Mouse (Mus musculus): ENCODE results near the gene Ing1. TPM values are rescaled to one million over a fixed set of nuclear protein-coding genes. Genes with fewer than 3 reads are reported as not detected.
"Not testable (repeated sequence)": the region's sequence is repeated elsewhere in the genome, so short reads cannot be mapped to it uniquely, and the experiment has no call there.

The Ing1 gene
- polyA plus RNA-seq, 1 experiment = 39.4 TPM

DNA sequence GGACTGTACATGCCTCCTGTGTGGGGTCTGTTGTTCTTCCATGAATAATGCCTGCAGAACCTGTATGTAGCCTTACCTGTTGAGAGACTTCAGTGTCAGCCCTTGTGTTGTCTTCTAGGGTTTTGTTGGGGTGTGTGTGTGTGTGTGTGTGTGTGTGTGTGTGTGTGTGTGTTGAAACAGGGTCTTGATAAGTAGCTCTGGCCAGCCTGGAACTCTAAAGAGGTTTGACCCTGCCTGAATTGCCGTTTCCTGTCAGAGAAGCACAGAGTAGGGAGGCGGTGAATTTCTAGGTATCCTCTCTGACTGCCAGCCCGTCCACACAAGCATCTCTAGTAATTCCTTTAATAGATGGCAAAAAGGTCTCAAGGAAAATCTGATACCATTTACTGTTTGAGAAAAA lies 4.1 kb downstream of the Ing1 start:
- TF ChIP-seq FLI1 (IDR thresholded peaks at IDR 0.05; ENCODE audit: low read length) (no peak), GATA1 (IDR thresholded peaks at IDR 0.05; ENCODE audit: borderline replicate concordance, low read length) (no peak)
- no peaks in the 10 kb centered on the region for H3K27me3 ChIP-seq (replicated peaks)
- peaks cover 41% of the 10 kb centered on the region for H3K36me3 ChIP-seq (replicated peaks; ENCODE audit: low read length)
- peak overlapping the region; percentile 100 for H3K4me3 ChIP-seq (replicated peaks)
- peaks cover 54% of the 10 kb centered on the region for H3K4me1 ChIP-seq
- H3K9me3 ChIP-seq = peaks cover 5% of the 10 kb centered on the region

DNA sequence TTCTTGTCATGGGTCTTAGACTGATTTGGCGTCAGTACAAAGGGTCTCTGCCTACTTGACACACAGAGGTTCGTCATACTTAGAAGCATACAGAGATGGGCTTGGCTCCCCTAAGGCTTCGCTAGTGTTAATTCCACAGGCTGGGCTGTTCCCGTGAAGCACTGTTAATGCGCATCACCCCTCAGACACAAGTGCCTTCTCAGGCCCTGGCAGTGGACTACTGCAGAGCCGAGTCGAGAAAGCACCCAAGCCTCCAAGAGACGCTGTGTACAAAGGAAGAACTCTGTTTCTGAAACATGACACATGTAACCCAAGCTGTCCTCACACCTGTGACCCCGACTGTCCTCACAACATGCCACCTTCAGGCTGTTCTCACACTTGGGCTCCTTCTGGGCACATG lies 4.8 kb downstream of the Ing1 start:
- Histone ChIP-seq H3K27me3 (replicated peaks) (no peaks in the 10 kb centered on the region), H3K4me1 (peaks cover 55% of the 10 kb centered on the region), H3K4me3 (replicated peaks) (peak overlapping the region; percentile 38), H3K36me3 (replicated peaks; ENCODE audit: low read length) (peaks cover 48% of the 10 kb centered on the region), H3K9me3 (peaks cover 7% of the 10 kb centered on the region)
- TF ChIP-seq GATA1 (IDR thresholded peaks at IDR 0.05; ENCODE audit: borderline replicate concordance, low read length) (no peak), FLI1 (IDR thresholded peaks at IDR 0.05; ENCODE audit: low read length) (no peak)

DNA sequence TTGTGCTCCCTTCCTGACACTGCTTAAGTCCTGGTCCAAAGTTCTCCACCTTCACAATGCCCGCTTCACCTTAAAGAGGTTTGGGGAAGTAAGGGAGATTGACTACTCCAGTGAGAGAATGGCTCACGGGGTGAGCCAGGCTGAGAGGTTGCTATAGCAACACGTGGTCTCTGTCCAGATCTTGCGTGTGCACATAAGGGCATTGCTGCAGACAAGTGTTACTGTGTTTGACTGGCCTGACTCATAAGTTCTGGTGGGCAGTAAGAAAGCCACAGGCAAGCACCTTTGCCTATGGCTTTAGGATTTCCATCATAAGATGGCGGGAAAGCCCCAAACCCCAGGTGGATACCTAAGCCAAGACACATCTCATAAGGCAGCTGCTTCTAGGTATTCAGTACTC lies 8.9 kb downstream of the Ing1 start:
- Histone ChIP-seq H3K27me3 (replicated peaks) (no peaks in the 10 kb centered on the region), H3K4me1 (peaks cover 53% of the 10 kb centered on the region), H3K36me3 (replicated peaks; ENCODE audit: low read length) (peaks cover 73% of the 10 kb centered on the region), H3K4me3 (replicated peaks) (no peak overlapping the region), H3K9me3 (peaks cover 7% of the 10 kb centered on the region)
- TF ChIP-seq FLI1 (IDR thresholded peaks at IDR 0.05; ENCODE audit: low read length) (no peak), GATA1 (IDR thresholded peaks at IDR 0.05; ENCODE audit: borderline replicate concordance, low read length) (no peak)

DNA sequence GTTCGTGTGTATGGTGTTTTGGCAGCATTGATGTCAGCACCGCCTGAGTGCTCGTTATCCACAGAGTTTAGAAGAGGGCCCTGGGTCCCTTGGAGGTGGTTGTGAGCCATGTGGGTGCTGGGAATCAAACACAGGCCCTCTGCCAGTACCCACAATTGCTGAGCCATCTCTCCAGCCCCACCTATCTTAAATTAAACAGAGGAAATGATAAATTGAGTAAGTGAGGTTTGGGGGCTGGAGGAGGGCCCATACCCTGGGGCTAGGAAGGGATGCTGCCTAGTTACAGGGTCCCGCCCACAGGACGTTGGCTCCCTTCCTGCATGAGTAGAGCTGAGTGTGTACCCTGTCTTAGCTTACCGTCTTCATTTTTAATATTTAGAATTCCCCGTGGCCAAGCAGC lies 9.3 kb downstream of the Ing1 start:
- H3K27me3 ChIP-seq (replicated peaks) = no peaks in the 10 kb centered on the region
- peaks cover 49% of the 10 kb centered on the region for H3K4me1 ChIP-seq
- no peak for TF ChIP-seq GATA1 (IDR thresholded peaks at IDR 0.05; ENCODE audit: borderline replicate concordance, low read length)
- no peak for TF ChIP-seq FLI1 (IDR thresholded peaks at IDR 0.05; ENCODE audit: low read length)
- H3K4me3 ChIP-seq (replicated peaks) = no peak overlapping the region
- H3K36me3 ChIP-seq (replicated peaks; ENCODE audit: low read length) = peaks cover 75% of the 10 kb centered on the region
- H3K9me3 ChIP-seq = peaks cover 7% of the 10 kb centered on the region

DNA sequence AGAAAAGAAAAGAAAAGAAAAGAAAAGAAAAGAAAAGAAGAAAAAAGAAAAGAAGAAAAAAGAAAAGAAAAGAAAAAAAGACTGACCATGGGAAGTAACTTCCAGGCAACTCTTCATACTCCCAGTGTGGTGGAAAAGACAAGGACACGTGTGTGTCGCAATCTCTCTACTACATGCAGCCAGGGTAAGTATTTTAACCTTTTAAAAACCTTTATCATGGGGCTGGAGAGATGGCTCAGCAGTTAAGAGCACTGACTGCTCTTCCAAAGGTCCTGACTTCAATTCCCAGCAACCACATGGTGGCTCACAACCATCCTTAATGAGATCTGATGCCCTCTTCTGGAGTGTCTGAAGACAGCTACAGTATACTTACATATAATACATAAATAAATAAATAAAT lies 12.8 kb downstream of the Ing1 start:
- H3K27me3 ChIP-seq (replicated peaks); H3K9me3 ChIP-seq; H3K4me3 ChIP-seq (replicated peaks): not testable (repeated sequence)
- peaks cover 49% of the 10 kb centered on the region for H3K36me3 ChIP-seq (replicated peaks; ENCODE audit: low read length)
- peaks cover 28% of the 10 kb centered on the region for H3K4me1 ChIP-seq

DNA sequence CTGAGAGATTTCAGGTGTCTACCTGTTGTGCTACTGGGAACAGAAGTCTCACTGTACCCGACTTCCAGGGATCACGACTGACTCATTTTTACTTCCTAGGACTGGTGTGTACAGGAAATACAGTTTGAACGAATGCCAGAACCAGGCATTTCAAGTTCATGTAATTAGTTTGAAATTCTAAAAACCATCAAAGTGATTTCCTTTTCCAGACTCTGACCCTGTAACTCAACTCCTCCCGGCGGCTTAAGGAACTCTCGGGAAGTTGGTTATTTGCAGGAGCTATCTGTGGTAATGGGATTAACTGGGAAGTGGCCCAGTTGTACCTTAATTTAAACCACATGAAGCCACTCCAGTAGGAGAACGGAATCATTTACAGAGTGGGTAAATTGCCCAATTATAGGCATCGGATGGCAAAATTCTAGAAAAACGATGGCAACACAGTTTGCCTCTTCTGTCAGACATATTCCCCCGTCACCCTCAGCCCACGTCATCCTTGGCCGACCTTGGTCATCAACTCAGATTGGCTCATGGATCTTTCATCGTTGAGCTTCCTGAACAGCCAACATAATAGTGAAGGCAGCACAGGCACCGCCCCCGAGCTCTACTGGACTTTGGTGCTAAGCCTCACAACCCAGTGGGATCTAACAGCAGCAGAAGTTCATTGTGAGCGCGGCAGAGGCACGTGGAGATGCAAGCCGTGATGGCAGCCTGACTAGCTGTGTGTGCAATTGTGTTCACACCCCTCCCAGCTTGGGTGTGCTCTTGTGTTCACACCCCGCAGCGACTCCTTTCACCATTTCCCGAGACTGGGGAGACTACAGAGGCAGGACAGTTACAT lies 14.1 kb downstream of the Ing1 start:
- TF ChIP-seq GATA1 (IDR thresholded peaks at IDR 0.05; ENCODE audit: borderline replicate concordance, low read length) (no peak), FLI1 (IDR thresholded peaks at IDR 0.05; ENCODE audit: low read length) (no peak)
- Histone ChIP-seq H3K27me3 (replicated peaks) (no peaks in the 10 kb centered on the region), H3K36me3 (replicated peaks; ENCODE audit: low read length) (peaks cover 36% of the 10 kb centered on the region), H3K9me3 (peaks cover 2% of the 10 kb centered on the region), H3K4me1 (peaks cover 17% of the 10 kb centered on the region), H3K4me3 (replicated peaks) (peak overlapping the region; percentile 50)

DNA sequence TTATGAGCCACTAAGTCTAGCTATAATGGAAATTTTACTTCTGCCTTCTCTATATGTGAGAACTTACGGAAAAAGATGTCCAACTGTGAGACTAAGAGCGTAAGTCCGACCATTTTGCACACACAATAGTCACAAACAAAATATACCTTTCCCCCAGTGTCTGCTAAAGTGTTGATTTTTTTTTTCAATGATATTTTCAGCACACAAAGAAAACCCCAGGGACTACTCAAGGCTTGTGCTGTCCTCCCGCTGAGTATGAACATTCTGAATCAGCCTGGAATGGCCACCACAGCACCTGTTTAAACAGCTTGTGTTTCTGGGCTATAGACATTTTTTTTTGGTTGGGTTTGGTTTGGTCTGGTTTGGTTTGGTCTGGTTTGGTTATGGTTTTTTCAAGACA lies 15.4 kb downstream of the Ing1 start:
- Histone ChIP-seq H3K4me3 (replicated peaks) (no peak overlapping the region), H3K9me3 (no peaks in the 10 kb centered on the region), H3K4me1 (peaks cover 15% of the 10 kb centered on the region; the same call in 1 of the 2 replicates), H3K36me3 (replicated peaks; ENCODE audit: low read length) (peaks cover 24% of the 10 kb centered on the region), H3K27me3 (replicated peaks) (no peaks in the 10 kb centered on the region)
- TF ChIP-seq GATA1 (IDR thresholded peaks at IDR 0.05; ENCODE audit: borderline replicate concordance, low read length) = no peak

DNA sequence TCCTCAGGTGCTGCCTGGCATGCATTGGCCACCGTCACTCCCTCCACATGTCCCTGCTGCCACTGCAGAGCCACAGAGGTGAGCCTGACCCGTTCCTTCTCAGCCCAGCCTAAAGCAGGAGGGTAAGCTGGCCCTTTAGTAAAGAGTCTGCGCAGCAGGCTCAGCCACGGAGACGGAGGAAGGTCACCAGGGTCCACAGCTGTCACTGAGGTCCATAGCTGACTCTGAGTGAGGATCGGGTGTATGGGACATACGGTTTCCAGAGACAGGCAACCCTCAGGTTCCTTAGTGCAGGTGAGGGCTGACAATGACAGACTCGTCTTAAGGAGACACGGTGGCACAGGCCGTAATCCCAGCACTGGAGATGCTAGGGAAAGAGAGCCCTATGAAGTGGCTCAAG lies 16.6 kb downstream of the Ing1 start:
- Histone ChIP-seq H3K36me3 (replicated peaks; ENCODE audit: low read length) (peaks cover 15% of the 10 kb centered on the region), H3K4me1 (peaks cover 15% of the 10 kb centered on the region; the same call in 1 of the 2 replicates), H3K4me3 (replicated peaks) (no peak overlapping the region), H3K9me3 (no peaks in the 10 kb centered on the region), H3K27me3 (replicated peaks) (peaks cover 2% of the 10 kb centered on the region)
- TF ChIP-seq FLI1 (IDR thresholded peaks at IDR 0.05; ENCODE audit: low read length) (no peak), GATA1 (IDR thresholded peaks at IDR 0.05; ENCODE audit: borderline replicate concordance, low read length) (no peak)

DNA sequence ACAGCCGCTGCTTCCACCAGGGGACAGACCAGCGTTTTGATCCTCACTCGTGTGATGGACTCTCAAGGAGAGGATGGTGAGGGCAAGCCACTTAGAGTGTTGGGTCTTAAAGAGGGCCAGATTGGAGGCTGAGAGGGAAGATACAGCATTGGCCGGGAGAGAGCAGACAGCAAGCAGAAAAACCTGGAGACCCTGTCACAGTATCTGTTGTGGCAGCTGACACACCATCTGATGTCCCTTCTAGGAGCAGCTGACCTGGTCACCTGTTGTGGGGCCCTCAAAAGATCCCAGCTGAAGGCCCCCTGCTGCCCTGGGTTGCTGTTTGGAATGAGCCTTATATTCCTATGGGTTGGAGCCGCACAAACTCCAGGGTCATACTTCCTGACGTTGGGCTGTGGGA lies 17.1 kb downstream of the Ing1 start:
- Histone ChIP-seq H3K4me3 (replicated peaks) (no peak overlapping the region), H3K4me1 (peaks cover 15% of the 10 kb centered on the region; the same call in 1 of the 2 replicates), H3K9me3 (peaks cover 3% of the 10 kb centered on the region; the same call in 1 of the 2 replicates), H3K36me3 (replicated peaks; ENCODE audit: low read length) (peaks cover 12% of the 10 kb centered on the region), H3K27me3 (replicated peaks) (peaks cover 2% of the 10 kb centered on the region)
- TF ChIP-seq GATA1 (IDR thresholded peaks at IDR 0.05; ENCODE audit: borderline replicate concordance, low read length) (no peak), FLI1 (IDR thresholded peaks at IDR 0.05; ENCODE audit: low read length) (no peak)

DNA sequence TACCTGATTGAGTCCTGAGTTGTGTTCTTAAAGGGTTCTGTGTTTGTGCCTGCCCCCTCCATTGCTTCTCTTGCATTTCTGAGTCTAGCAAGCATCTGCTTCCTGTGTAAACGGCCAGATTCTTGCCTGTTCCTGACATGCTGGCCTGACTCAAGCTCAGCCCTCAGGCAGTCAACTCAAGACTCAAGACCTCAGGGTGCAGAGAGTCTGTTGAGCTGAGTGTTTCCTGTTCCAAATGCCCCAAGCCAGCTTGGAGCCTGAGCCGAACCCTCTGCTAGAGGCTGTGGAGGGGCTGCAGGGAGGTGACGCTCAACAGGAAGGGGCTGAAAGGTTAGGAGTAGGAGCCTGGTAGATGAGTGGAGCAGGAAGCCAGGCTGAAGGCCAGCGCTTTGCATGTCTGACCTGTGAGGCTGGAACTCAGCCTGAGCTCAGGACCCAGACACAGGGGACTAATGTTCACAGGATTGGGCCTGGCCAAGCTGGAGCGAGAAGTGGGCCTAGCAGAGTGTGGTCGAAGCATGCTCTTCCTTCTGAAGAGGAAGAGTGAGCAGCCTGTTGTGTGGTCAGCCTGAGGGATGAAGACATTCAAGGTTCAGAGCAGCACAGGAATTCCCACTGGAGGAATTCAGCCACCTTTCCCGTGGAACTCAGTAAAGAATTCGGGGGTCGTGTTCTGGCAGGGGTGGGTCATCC lies 19.7 kb downstream of the Ing1 start:
- Histone ChIP-seq H3K4me1 (peaks cover 10% of the 10 kb centered on the region; the same call in 1 of the 2 replicates), H3K27me3 (replicated peaks) (peaks cover 2% of the 10 kb centered on the region), H3K4me3 (replicated peaks) (no peak overlapping the region), H3K36me3 (replicated peaks; ENCODE audit: low read length) (no peaks in the 10 kb centered on the region), H3K9me3 (peaks cover 15% of the 10 kb centered on the region)
- TF ChIP-seq GATA1 (IDR thresholded peaks at IDR 0.05; ENCODE audit: borderline replicate concordance, low read length) (no peak), FLI1 (IDR thresholded peaks at IDR 0.05; ENCODE audit: low read length) (no peak)

Measured in megakaryocyte, embryonic 14.5 days (primary cell).